In the genomic region with DNA sequence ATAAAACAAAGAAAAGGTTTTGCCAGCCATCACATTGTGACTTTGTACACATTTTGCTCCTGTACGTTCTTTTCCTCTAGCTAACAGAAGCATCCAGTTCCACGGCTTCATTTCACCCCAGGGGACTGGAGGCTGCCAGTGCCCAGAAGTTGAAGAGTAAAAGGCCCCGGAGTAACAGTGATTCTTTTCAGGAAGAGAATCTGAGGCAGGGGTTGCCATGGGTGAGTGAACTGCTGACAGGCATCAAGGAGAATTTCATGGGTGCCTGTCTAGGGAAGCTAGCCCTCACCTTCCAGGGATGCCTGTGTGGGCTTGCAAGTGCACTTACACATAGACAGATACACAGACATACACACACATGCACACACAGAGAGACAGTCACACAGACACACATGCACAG, we compare ENCODE assay signal across 25 mouse cellular contexts. TPM values are rescaled to one million over a fixed set of nuclear protein-coding genes. Genes with fewer than 3 reads are reported as not detected.
DNase-seq lines count a peak whose midpoint lies in the region; ATAC-seq lines count a peak whose summit lies in the region.
"Had no signal": no experiment of that assay in that cellular context is flagged by ENCODE, and none has a peak within 500 bp of the region (broad histone marks: within the 10 kb centered on the region; RNA-seq: fewer than 3 reads in every experiment).

No protein-coding gene starts in this region.

- WGBS in heart, embryonic 10.5 days, result 50% methylated on average over 3 of the region's 3 CpGs
- WGBS in embryonic facial prominence, embryonic 14.5 days, result 15% methylated on average over 3 of the region's 3 CpGs

- H3K36me3 ChIP-seq in heart, embryonic 10.5 days, result no peaks in the 10 kb centered on the region
- H3K36me3 ChIP-seq in megakaryocyte, embryonic 14.5 days (replicated peaks; ENCODE audit: low read length), result no peaks in the 10 kb centered on the region
- H3K36me3 ChIP-seq in embryonic facial prominence, embryonic 14.5 days (ENCODE audit: control insufficient read depth, insufficient read depth, low read length), result no peaks in the 10 kb centered on the region
- H3K36me3 ChIP-seq: embryonic facial prominence, embryonic 13.5 days; limb, embryonic 10.5 days; liver, embryonic 15.5 days; midbrain, embryonic 15.5 days had no signal

- DNase-seq in heart, embryonic 10.5 days (ENCODE audit: low spot score), result peak; percentile 46
- DNase-seq in heart, postnatal 4 days, result no peak
- peak; percentile 24 for DNase-seq in embryo, embryonic 10 days (ENCODE audit: low spot score)
- peak; percentile 46 for DNase-seq in embryonic facial prominence, embryonic 14.5 days (ENCODE audit: low spot score)
- no peak for DNase-seq in right cerebral cortex, adult 2 months (ENCODE audit: low spot score in 2 of 2)
- DNase-seq in retina, embryonic 14.5 days (ENCODE audit: low spot score), result no peak
- DNase-seq: adrenal gland, postnatal 25 days; cerebellum, adult 8-10 months; cerebellum, postnatal 36 days; gastrocnemius, adult 2 months; liver; lung, postnatal 4 days; right cerebral cortex, postnatal 14 days had no signal

- peaks cover 9% of the 10 kb centered on the region; the same call in 1 of the 2 replicates for H3K4me1 ChIP-seq in heart, embryonic 10.5 days
- peaks cover 17% of the 10 kb centered on the region; the same call in 1 of the 2 replicates for H3K4me1 ChIP-seq in megakaryocyte, embryonic 14.5 days
- peaks cover 13% of the 10 kb centered on the region for H3K4me1 ChIP-seq in embryonic facial prominence, embryonic 14.5 days (ENCODE audit: control insufficient read depth, insufficient read depth, low read length)
- H3K4me1 ChIP-seq: liver, embryonic 15.5 days had no signal

- no peak overlapping the region; the same call in 1 of the 2 replicates for H3K4me2 ChIP-seq in embryonic facial prominence, embryonic 14.5 days (ENCODE audit: low read depth, low read length)
- H3K4me2 ChIP-seq: forebrain, embryonic 13.5 days; heart, embryonic 11.5 days; liver, embryonic 15.5 days; midbrain, embryonic 15.5 days had no signal

- no peaks in the 10 kb centered on the region for H3K9me3 ChIP-seq in heart, embryonic 10.5 days
- H3K9me3 ChIP-seq in megakaryocyte, embryonic 14.5 days, result no peaks in the 10 kb centered on the region
- no peaks in the 10 kb centered on the region for H3K9me3 ChIP-seq in embryonic facial prominence, embryonic 14.5 days (ENCODE audit: control insufficient read depth, low read length)
- H3K9me3 ChIP-seq: embryonic facial prominence, embryonic 13.5 days; forebrain, embryonic 13.5 days; limb, embryonic 10.5 days; liver, embryonic 15.5 days; midbrain, embryonic 15.5 days had no signal

- peaks cover 6% of the 10 kb centered on the region; the same call in 1 of the 2 replicates for H3K27me3 ChIP-seq in heart, embryonic 10.5 days (ENCODE audit: insufficient read depth, poor library complexity, severe bottlenecking)
- H3K27me3 ChIP-seq in megakaryocyte, embryonic 14.5 days (replicated peaks), result peaks cover 17% of the 10 kb centered on the region
- no peaks in the 10 kb centered on the region for H3K27me3 ChIP-seq in embryonic facial prominence, embryonic 14.5 days (replicated peaks; ENCODE audit: control insufficient read depth, insufficient read depth, low read length)

- ATAC-seq in megakaryocyte, adult 5-6 weeks (ENCODE audit: poor library complexity, severe bottlenecking), result no peak
- no peak for ATAC-seq in embryonic facial prominence, embryonic 14.5 days (ENCODE audit: low read depth)
- ATAC-seq: forebrain, embryonic 13.5 days; intestine, postnatal 0 days; midbrain, embryonic 15.5 days had no signal

- no peak overlapping the region for H3K9ac ChIP-seq in embryonic facial prominence, embryonic 14.5 days (ENCODE audit: low read depth, low read length)
- H3K9ac ChIP-seq: embryonic facial prominence, embryonic 13.5 days; forebrain, embryonic 13.5 days; liver, embryonic 15.5 days; midbrain, embryonic 15.5 days had no signal

- H3K4me3 ChIP-seq in heart, embryonic 10.5 days, result no peak overlapping the region
- peak overlapping the region; percentile 50 for H3K4me3 ChIP-seq in megakaryocyte, embryonic 14.5 days (replicated peaks)
- no peak overlapping the region for H3K4me3 ChIP-seq in embryonic facial prominence, embryonic 14.5 days (ENCODE audit: low read depth, low read length)
- H3K4me3 ChIP-seq: embryonic facial prominence, embryonic 13.5 days; forebrain, embryonic 13.5 days; gastrocnemius, adult 2 months; liver, embryonic 15.5 days; midbrain, embryonic 15.5 days had no signal

- H3K27ac ChIP-seq in heart, embryonic 10.5 days, result no peak overlapping the region
- H3K27ac ChIP-seq in embryonic facial prominence, embryonic 14.5 days (replicated peaks; ENCODE audit: low read depth, low read length), result no peak overlapping the region
- H3K27ac ChIP-seq: forebrain, embryonic 13.5 days; gastrocnemius, adult 2 months; limb, embryonic 10.5 days; liver, embryonic 15.5 days; midbrain, embryonic 15.5 days had no signal

RNA-seq across cellular contexts. Expression of gene Cdk15, which starts 1.0 kb away (rescaled TPM):
- 0.20 TPM in 1 of 2 replicates, not detected in the other for polyA plus RNA-seq in heart, embryonic 10.5 days (2016; fragmentation: Nextera tagmentation; extraction: Ambion mirVana)
- not detected for total RNA-seq in heart, postnatal 4 days (2021)
- polyA plus RNA-seq in megakaryocyte, embryonic 14.5 days (2012; ENCODE audit: insufficient read depth, low replicate concordance), result not detected in 2 replicates
- total RNA-seq in megakaryocyte, adult 5-6 weeks (2015), result not detected in 2 replicates
- not detected in 2 replicates for total RNA-seq in megakaryocyte, adult 5-6 weeks (2017)
- polyA plus RNA-seq in embryonic facial prominence, embryonic 14.5 days (2014; fragmentation: Nextera tagmentation; extraction: Ambion mirVana), result 1.3 and 1.4 TPM in 2 replicates
- total RNA-seq: neutrophil, adult 5-6 weeks had no signal
- polyA plus RNA-seq: heart, postnatal 0 days; intestine, postnatal 0 days; liver, embryonic 15.5 days; lung, embryonic 16.5 days had no signal

RNA-seq across cellular contexts. Expression of gene Als2, which starts 20.7 kb away (rescaled TPM):
- polyA plus RNA-seq in heart, embryonic 10.5 days (2016; fragmentation: Nextera tagmentation; extraction: Ambion mirVana), result 12.2 and 14.0 TPM in 2 replicates
- 10 to 100 TPM; 12.8 to 13.5 TPM for total RNA-seq in heart, postnatal 4 days (2021)
- polyA plus RNA-seq in megakaryocyte, embryonic 14.5 days (2012; ENCODE audit: insufficient read depth, low replicate concordance), result 0.69 TPM in 1 of 2 replicates, not detected in the other
- 2.1 and 3.1 TPM in 2 replicates for total RNA-seq in megakaryocyte, adult 5-6 weeks (2015)
- total RNA-seq in megakaryocyte, adult 5-6 weeks (2017), result 4.8 and 5.1 TPM in 2 replicates
- 8.6 and 9.3 TPM in 2 replicates for polyA plus RNA-seq in embryonic facial prominence, embryonic 14.5 days (2014; fragmentation: Nextera tagmentation; extraction: Ambion mirVana)

Comparison
In these comparisons a context has a peak if more than half of its experiments do, and no peak if none do; other contexts are left out.
1. DNase-seq: peak in heart, embryonic 10.5 days (single experiment), embryo, embryonic 10 days (single experiment) and embryonic facial prominence, embryonic 14.5 days (single experiment); none in heart, postnatal 4 days (single experiment), right cerebral cortex, adult 2 months (0 of 2) and retina, embryonic 14.5 days (single experiment).